Mouse (Mus musculus): Measurements from ENCODE around the gene Tspan15.

Tspan15 gene

GRCm38 (mm10) chr10:62221647-62222046, 9.4 kb downstream of the Tspan15 start:
- H3K9me3 ChIP-seq (ENCODE audit: low read length): no peaks in the 10 kb centered on the region
- TF ChIP-seq POU5F1 (IDR thresholded peaks at IDR 0.05; ENCODE audit: borderline replicate concordance, low read length) (no peak), CTCF (conservative IDR thresholded peaks at IDR 0.05; ENCODE audit: low read length) (no peak), NANOG (IDR thresholded peaks at IDR 0.05; ENCODE audit: borderline replicate concordance, low read length) (no peak)
- H3K4me3 ChIP-seq (replicated peaks; ENCODE audit: low read length): no peak overlapping the region
- no peaks in the 10 kb centered on the region for H3K36me3 ChIP-seq (ENCODE audit: insufficient read depth, low read length)
- peaks cover 38% of the 10 kb centered on the region for H3K4me1 ChIP-seq (replicated peaks; ENCODE audit: low read depth, low read length)
- peaks cover 3% of the 10 kb centered on the region; the same call in 1 of the 2 replicates for H3K27me3 ChIP-seq (ENCODE audit: insufficient read depth, low read length)

GRCm38 (mm10) chr10:62220732-62221514, 10.1 kb downstream of the Tspan15 start:
- peaks cover 3% of the 10 kb centered on the region; the same call in 1 of the 2 replicates for H3K27me3 ChIP-seq (ENCODE audit: insufficient read depth, low read length)
- TF ChIP-seq POU5F1 (IDR thresholded peaks at IDR 0.05; ENCODE audit: borderline replicate concordance, low read length): no peak
- no peak for TF ChIP-seq CTCF (conservative IDR thresholded peaks at IDR 0.05; ENCODE audit: low read length)
- TF ChIP-seq NANOG (IDR thresholded peaks at IDR 0.05; ENCODE audit: borderline replicate concordance, low read length): no peak
- H3K4me3 ChIP-seq (replicated peaks; ENCODE audit: low read length): no peak overlapping the region
- H3K9me3 ChIP-seq (ENCODE audit: low read length): no peaks in the 10 kb centered on the region
- peaks cover 41% of the 10 kb centered on the region for H3K4me1 ChIP-seq (replicated peaks; ENCODE audit: low read depth, low read length)
- H3K36me3 ChIP-seq (ENCODE audit: insufficient read depth, low read length): no peaks in the 10 kb centered on the region

- Histone ChIP-seq H3K36me3 (ENCODE audit: insufficient read depth, low read length) (no peaks in the 10 kb centered on the region), H3K4me1 (replicated peaks; ENCODE audit: low read depth, low read length) (peaks cover 38% of the 10 kb centered on the region), H3K4me3 (replicated peaks; ENCODE audit: low read length) (peak overlapping the region; percentile 37), H3K9me3 (ENCODE audit: low read length) (no peaks in the 10 kb centered on the region), H3K27me3 (ENCODE audit: insufficient read depth, low read length) (peaks cover 3% of the 10 kb centered on the region; the same call in 1 of the 2 replicates)
- TF ChIP-seq POU5F1 (IDR thresholded peaks at IDR 0.05; ENCODE audit: borderline replicate concordance, low read length): no peak
These were observed 12.3 kb downstream of the Tspan15 start for GRCm38 (mm10) chr10:62218789-62219172.

DNA sequence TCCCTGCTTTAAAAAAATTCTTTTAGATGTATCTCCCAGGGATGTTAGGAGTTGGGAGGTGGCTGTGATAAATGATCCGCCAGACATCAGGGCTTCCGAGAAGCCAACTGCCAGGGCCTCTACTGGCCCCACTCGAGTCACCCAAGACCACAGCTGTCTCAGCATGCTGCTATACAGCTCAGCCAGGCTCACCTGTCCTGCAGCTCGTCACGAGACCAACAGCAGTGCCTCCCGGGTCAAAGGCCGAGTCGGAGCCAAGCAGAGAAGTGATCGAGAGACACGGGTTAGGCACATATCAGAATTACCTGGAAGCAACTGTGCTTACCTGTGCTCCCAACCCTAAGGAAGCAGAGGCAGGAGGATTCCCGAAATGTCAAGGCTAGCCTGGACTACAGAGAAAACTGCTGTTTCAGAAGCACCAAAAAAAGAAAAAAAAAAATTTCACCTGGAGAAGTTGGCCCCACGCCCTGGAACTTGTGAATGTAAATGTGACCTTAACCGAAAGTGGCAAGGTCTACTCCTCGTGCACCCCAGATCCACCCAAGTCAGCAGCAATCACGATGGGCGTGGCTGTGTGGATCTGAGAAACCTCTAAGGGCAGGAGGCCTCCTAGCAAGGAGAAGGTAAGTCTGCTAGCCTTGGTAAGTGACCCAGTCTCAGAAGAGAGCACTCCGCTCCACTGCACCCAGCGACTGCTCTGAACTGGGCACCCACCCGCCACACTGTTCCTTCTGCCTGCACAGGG, 12.8 kb downstream of the Tspan15 start:
- Histone ChIP-seq H3K9me3 (ENCODE audit: low read length) (no peaks in the 10 kb centered on the region), H3K27me3 (ENCODE audit: insufficient read depth, low read length) (peaks cover 3% of the 10 kb centered on the region; the same call in 1 of the 2 replicates), H3K4me1 (replicated peaks; ENCODE audit: low read depth, low read length) (peaks cover 42% of the 10 kb centered on the region), H3K36me3 (ENCODE audit: insufficient read depth, low read length) (no peaks in the 10 kb centered on the region), H3K4me3 (replicated peaks; ENCODE audit: low read length) (peak overlapping the region; percentile 37)
- no peak for TF ChIP-seq NANOG (IDR thresholded peaks at IDR 0.05; ENCODE audit: borderline replicate concordance, low read length)
- no peak for TF ChIP-seq POU5F1 (IDR thresholded peaks at IDR 0.05; ENCODE audit: borderline replicate concordance, low read length)
- TF ChIP-seq CTCF (conservative IDR thresholded peaks at IDR 0.05; ENCODE audit: low read length): no peak

DNA sequence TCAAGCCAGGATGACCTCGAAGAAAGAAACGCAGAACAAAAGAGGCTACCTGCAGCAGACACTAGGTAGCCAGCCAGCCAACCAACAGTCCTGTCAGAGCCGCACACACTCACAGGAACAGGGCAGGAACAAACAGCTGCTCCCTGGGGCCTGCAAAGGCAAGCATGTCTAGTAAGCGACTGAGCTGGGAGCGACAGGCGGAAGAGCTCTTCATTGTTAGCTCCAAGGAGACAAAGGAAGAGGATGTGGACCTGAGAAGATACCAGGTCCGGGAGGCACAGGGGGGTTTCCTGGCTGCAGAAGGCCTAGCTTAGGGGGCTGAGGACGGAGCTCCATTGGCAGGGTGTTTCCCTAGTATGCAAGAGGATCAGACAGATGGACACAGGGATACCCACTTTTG, 13.9 kb downstream of the Tspan15 start:
- peaks cover 37% of the 10 kb centered on the region for H3K4me1 ChIP-seq (replicated peaks; ENCODE audit: low read depth, low read length)
- no peak for TF ChIP-seq POU5F1 (IDR thresholded peaks at IDR 0.05; ENCODE audit: borderline replicate concordance, low read length)
- TF ChIP-seq CTCF (conservative IDR thresholded peaks at IDR 0.05; ENCODE audit: low read length): no peak
- no peak for TF ChIP-seq NANOG (IDR thresholded peaks at IDR 0.05; ENCODE audit: borderline replicate concordance, low read length)
- H3K9me3 ChIP-seq (ENCODE audit: low read length): no peaks in the 10 kb centered on the region
- H3K36me3 ChIP-seq (ENCODE audit: insufficient read depth, low read length): no peaks in the 10 kb centered on the region
- 0 out of 2 replicates have a peak overlapping the region, but pooled peaks have one; percentile 37 for H3K4me3 ChIP-seq (replicated peaks; ENCODE audit: low read length)
- H3K27me3 ChIP-seq (ENCODE audit: insufficient read depth, low read length): peaks cover 3% of the 10 kb centered on the region; the same call in 1 of the 2 replicates

- peaks cover 39% of the 10 kb centered on the region for H3K4me1 ChIP-seq (replicated peaks; ENCODE audit: low read depth, low read length)
- H3K9me3 ChIP-seq (ENCODE audit: low read length): no peaks in the 10 kb centered on the region
- H3K36me3 ChIP-seq (ENCODE audit: insufficient read depth, low read length): no peaks in the 10 kb centered on the region
- peaks cover 2% of the 10 kb centered on the region; the same call in 1 of the 2 replicates for H3K27me3 ChIP-seq (ENCODE audit: insufficient read depth, low read length)
- no peak for TF ChIP-seq NANOG (IDR thresholded peaks at IDR 0.05; ENCODE audit: borderline replicate concordance, low read length)
- TF ChIP-seq POU5F1 (IDR thresholded peaks at IDR 0.05; ENCODE audit: borderline replicate concordance, low read length): no peak
- TF ChIP-seq CTCF (conservative IDR thresholded peaks at IDR 0.05; ENCODE audit: low read length): no peak
- H3K4me3 ChIP-seq (replicated peaks; ENCODE audit: low read length): no peak overlapping the region
These were observed 14.5 kb downstream of the Tspan15 start for GRCm38 (mm10) chr10:62216595-62216994.

DNA sequence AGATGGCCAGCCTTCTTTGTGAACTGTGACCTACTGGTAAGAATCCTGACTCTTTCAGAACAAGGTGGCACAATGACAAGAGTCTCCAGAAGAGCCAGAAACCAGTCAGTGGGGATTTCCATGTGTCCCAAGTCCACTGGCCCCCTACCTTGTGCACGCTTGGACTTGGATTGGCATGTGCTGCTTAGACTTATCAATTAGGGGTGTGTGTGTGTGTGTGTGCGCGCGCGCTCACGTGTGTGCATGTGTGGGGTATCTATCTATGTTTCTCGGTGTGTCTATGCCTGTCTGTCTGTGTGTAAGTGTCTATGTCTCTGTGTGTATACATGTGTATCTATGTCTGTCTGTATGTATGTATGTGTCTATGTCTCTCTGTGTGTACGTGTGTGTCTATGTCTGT, 15.4 kb downstream of the Tspan15 start:
- TF ChIP-seq NANOG (IDR thresholded peaks at IDR 0.05; ENCODE audit: borderline replicate concordance, low read length): no peak
- no peak for TF ChIP-seq POU5F1 (IDR thresholded peaks at IDR 0.05; ENCODE audit: borderline replicate concordance, low read length)
- no peak for TF ChIP-seq CTCF (conservative IDR thresholded peaks at IDR 0.05; ENCODE audit: low read length)
- Histone ChIP-seq H3K36me3 (ENCODE audit: insufficient read depth, low read length) (no peaks in the 10 kb centered on the region), H3K4me3 (replicated peaks; ENCODE audit: low read length) (no peak overlapping the region), H3K9me3 (ENCODE audit: low read length) (no peaks in the 10 kb centered on the region), H3K27me3 (ENCODE audit: insufficient read depth, low read length) (no peaks in the 10 kb centered on the region; the same call in 1 of the 2 replicates), H3K4me1 (replicated peaks; ENCODE audit: low read depth, low read length) (peaks cover 47% of the 10 kb centered on the region)

DNA sequence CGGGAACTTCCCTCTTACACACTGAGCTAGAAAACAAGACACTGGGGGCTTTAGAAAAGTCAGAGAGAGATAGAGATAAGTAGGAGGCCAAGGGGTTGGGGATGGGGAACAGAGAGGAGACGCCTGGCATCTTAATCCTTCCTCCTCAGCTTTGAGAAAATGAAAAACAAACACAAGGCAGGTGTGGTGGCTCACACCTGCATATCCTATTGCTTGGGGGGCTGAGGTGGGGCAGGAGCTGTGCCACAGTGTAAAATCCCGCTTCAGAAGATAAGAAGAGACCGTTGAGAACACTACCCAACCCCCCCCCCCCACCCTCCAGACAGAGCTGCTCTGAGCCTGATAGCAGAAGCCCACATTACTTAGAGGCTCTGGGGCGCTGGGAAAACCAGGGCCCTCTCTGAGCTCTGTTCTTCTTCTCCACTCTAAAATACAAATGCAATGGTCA, 15.9 kb downstream of the Tspan15 start:
- Histone ChIP-seq H3K4me3 (replicated peaks; ENCODE audit: low read length) (no peak overlapping the region), H3K36me3 (ENCODE audit: insufficient read depth, low read length) (no peaks in the 10 kb centered on the region), H3K27me3 (ENCODE audit: insufficient read depth, low read length) (no peaks in the 10 kb centered on the region; the same call in 1 of the 2 replicates), H3K4me1 (replicated peaks; ENCODE audit: low read depth, low read length) (peaks cover 51% of the 10 kb centered on the region), H3K9me3 (ENCODE audit: low read length) (no peaks in the 10 kb centered on the region)
- TF ChIP-seq POU5F1 (IDR thresholded peaks at IDR 0.05; ENCODE audit: borderline replicate concordance, low read length): no peak
- no peak for TF ChIP-seq NANOG (IDR thresholded peaks at IDR 0.05; ENCODE audit: borderline replicate concordance, low read length)
- no peak for TF ChIP-seq CTCF (conservative IDR thresholded peaks at IDR 0.05; ENCODE audit: low read length)

Measured in E14TG2a.4 (cell line).